ENCODE assay signal across 26 mouse cellular contexts in the genomic region with DNA sequence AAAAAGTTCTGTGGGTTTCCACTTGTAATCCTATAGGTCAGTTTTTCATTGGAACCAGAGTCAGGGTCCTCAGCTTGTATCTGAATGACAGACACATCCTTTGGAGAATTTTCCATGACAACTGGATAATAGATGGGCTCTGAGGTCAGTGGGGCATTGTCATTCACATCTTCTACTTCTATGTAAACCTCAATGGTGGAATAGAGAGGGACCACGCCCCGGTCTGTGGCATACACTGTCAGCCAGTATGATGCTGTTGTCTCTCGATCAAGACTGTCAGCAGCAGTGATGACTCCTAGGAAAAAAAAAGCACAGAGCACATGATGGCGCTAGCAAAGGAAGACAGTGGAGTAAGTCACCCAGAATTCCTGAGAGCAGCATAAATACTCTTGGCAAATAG.
"Had no signal": no experiment of that assay in that cellular context is flagged by ENCODE, and none has a peak within 500 bp of the region (broad histone marks: within the 10 kb centered on the region; RNA-seq: fewer than 3 reads in every experiment).

No protein-coding gene starts in this region.

- DNase-seq: gastrocnemius, adult 2 months; gastrocnemius, postnatal 10 days; gastrocnemius, postnatal 25 days; heart, adult 18-20 months; heart, postnatal 14 days; heart, postnatal 36 days; kidney, adult 11 months; kidney, adult 2 months; kidney, adult 9 months; kidney, postnatal 14 days; kidney, postnatal 4 days; liver; liver, embryonic 13.5 days had no signal

- H3K9ac ChIP-seq: heart, embryonic 13.5 days; heart, embryonic 15.5 days; hindbrain, embryonic 15.5 days; kidney, embryonic 15.5 days; limb, embryonic 12.5 days; liver, embryonic 13.5 days; liver, embryonic 15.5 days had no signal

- H3K27me3 ChIP-seq: heart, embryonic 13.5 days; heart, embryonic 15.5 days; hindbrain, embryonic 15.5 days; kidney, embryonic 15.5 days; limb, embryonic 12.5 days; liver, embryonic 13.5 days; liver, embryonic 15.5 days had no signal

- H3K36me3 ChIP-seq: heart, embryonic 10.5 days; heart, embryonic 13.5 days; heart, embryonic 15.5 days; hindbrain, embryonic 15.5 days; kidney, embryonic 15.5 days; limb, embryonic 10.5 days; limb, embryonic 12.5 days; liver, embryonic 13.5 days; liver, embryonic 15.5 days had no signal

- H3K4me1 ChIP-seq: heart, embryonic 10.5 days; heart, embryonic 13.5 days; heart, embryonic 15.5 days; kidney, embryonic 15.5 days; limb, embryonic 10.5 days; limb, embryonic 12.5 days; liver, embryonic 13.5 days; liver, embryonic 15.5 days had no signal

- H3K9me3 ChIP-seq: heart, embryonic 10.5 days; heart, embryonic 13.5 days; heart, embryonic 15.5 days; hindbrain, embryonic 15.5 days; kidney, embryonic 15.5 days; limb, embryonic 10.5 days; limb, embryonic 12.5 days; liver, embryonic 13.5 days; liver, embryonic 15.5 days had no signal

- H3K27ac ChIP-seq: gastrocnemius, adult 2 months; heart, embryonic 10.5 days; heart, embryonic 13.5 days; heart, embryonic 15.5 days; hindbrain, embryonic 15.5 days; kidney, embryonic 15.5 days; kidney, postnatal 0 days; layer of hippocampus, adult 2 months; left cerebral cortex, adult 2 months; limb, embryonic 10.5 days; limb, embryonic 12.5 days; liver, embryonic 13.5 days; liver, embryonic 15.5 days had no signal

- H3K4me3 ChIP-seq: gastrocnemius, adult 2 months; heart, embryonic 10.5 days; heart, embryonic 13.5 days; heart, embryonic 15.5 days; hindbrain, embryonic 15.5 days; kidney, embryonic 15.5 days; layer of hippocampus, adult 2 months; left cerebral cortex, adult 2 months; limb, embryonic 10.5 days; limb, embryonic 12.5 days; liver, embryonic 13.5 days; liver, embryonic 15.5 days had no signal

- ATAC-seq: intestine, embryonic 16.5 days had no signal

- H3K4me2 ChIP-seq: heart, embryonic 13.5 days; heart, embryonic 15.5 days; hindbrain, embryonic 15.5 days; kidney, embryonic 15.5 days; limb, embryonic 12.5 days; liver, embryonic 11.5 days; liver, embryonic 13.5 days; liver, embryonic 15.5 days had no signal
